Mouse (Mus musculus) E14TG2a.4 (cell line): ENCODE data around the gene 1110059E24Rik.

Experiments
- CTCF ChIP-seq: conservative IDR thresholded peaks from 2 replicates; pipeline ENCODE4 v1.5.1; 2014; ENCODE audit warnings: low read length
- NANOG ChIP-seq: IDR thresholded peaks from 2 replicates; pipeline ENCODE4 v1.6.1; 2014; ENCODE audit warnings: borderline replicate concordance, low read length, mixed read lengths
- POU5F1 ChIP-seq: IDR thresholded peaks from 2 replicates; pipeline ENCODE4 v1.6.1; 2014; ENCODE audit warnings: low read length, borderline replicate concordance

- TF ChIP-seq CTCF: no peak
- no peak for TF ChIP-seq POU5F1
- TF ChIP-seq NANOG: no peak
Measured at GRCm38 (mm10) chr19:21585868-21586267, 66.9 kb downstream of the 1110059E24Rik start.
